Mouse (Mus musculus): ENCODE measurements at regions not wholly inside any gene's neighbourhood (a gene's known extent, or its start where the extent isn't known, plus 50 kb on each side); places are given as distances from the start of the nearest gene placed in this dataset.

DNA sequence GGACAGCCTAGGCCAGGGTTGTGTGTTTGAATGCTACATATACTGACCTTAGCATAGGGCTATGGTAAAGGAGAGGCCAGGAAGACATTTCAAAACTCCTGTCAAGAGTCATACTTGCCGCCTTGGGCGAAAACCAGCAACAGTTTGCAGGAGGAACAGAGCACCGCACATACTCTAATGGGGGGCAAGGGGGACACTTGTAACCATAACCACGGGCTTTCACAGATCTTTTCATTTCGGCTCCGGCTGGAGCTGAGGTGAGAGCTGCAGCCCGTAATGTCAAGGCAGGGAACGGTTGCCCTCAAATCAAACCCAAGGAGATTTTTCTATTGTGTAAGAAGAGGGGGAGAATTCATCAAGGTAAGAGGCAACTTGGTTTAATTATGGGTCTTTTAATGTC lies 258.7 kb upstream of the Nt5e start:
- no peak for DNase-seq (ENCODE audit: low spot score in 2 of 2)

DNA sequence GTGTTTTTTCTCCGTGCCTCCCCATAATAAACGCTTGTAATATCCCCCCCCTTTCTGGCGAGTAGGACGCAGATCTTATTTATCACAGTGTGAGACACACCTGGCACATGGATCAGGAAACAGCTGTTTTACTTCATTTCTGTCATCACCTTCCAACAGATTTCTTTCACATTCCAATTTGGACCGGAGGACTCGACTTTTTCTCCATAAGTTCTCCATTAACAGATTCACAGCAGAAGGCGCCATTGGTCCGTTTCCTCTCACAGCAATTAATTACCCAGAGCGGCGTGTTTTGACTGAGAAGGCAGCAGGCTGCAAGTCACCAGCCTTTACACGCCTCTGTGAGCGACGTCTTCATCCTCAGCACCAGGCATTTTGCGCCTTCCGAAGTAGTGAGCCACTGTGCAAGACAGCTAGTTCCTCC lies 258.1 kb upstream of the Nt5e start:
- DNase-seq (ENCODE audit: low spot score in 2 of 2), result peak in 1 of 2 experiments; percentile 10

DNA sequence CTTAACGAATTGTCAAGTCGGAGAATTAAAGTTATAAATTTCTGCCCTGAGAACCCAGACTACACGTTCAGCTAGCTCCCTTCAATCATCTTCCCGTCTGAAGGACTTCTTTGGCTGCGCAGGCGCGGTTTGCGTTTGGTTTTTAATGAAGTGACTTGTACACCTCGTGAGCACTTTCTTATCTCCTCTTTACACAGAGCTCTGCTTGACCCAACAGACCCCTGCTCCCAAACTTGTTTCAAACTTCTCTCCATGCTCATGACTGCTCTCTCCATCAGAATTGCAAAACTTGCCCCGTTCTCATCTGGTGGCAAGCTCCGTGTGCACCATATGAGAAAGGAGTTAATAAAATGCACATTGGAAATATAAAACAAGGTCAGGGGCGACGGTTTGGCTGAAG lies 257.2 kb upstream of the Nt5e start:
- DNase-seq (ENCODE audit: low spot score in 2 of 2), result no peak

DNA sequence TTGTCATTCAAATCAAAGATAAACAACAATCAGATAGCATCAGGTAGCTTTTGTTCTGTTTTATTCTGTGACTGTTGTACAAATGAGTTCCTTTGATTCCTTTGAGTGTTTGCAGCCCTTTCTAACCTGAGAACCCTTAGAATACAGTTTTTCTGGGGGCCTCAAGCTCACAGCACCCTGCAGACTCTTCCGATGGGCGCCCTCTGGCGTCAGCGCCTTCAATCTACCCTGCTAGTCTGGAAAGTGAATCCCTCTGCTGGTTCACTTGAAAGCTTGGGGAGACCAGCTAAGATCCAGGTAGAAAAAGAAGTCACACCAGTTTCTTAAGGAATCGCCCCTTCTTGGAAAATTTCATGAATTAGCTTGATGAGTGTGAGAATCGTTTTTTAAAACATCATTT lies 253.8 kb upstream of the Nt5e start:
- peak; percentile 24 to 70 for DNase-seq (ENCODE audit: low spot score in 2 of 2)

DNA sequence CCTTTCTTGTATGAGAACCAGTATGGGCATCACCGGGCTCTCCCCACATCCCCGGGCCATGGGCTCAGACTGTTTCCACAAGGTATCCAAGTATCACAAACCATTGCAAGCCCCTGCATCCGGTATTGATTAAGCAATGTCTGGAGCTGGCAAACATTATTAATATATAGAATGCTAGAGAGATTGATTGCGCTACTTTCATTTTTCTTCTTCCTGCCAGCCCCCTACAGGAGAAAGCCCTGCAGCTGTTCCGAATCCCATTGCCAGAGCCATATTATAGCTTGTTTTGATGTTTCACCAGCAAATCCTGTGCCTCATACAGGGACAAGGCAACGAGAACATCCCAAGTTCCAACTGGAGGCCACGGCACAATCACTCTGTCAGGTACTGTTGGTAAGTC lies 253.4 kb upstream of the Nt5e start:
- DNase-seq (ENCODE audit: low spot score in 2 of 2), result no peak

DNA sequence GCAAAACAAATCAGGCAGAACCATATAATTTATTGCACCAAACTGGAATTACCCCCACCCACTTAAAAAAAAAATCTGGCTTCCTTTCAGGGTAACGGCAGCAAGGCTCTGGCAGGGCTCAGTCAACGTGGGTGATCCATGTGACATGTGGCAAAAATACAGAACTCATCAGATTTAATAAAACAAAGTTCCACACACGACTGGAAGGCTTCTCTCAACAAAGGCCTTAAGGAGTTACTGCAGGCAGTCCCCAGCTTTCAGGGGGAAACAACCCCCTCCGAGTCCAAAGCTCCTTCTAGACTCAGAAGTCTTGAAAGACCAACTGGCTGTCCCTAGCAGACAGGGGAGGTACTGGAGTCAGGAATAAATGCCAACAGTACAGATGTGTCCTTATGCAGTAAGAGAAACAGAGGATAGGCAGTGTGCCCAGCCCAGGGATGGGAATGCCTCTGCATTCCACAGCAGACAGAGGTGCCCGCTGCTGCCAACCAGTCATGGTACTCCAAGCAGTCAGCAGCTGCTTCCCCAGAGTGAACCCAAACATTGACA lies 244.0 kb upstream of the Nt5e start:
- DNase-seq (ENCODE audit: low spot score in 2 of 2), result peak in 1 of 2 experiments; percentile 8

DNA sequence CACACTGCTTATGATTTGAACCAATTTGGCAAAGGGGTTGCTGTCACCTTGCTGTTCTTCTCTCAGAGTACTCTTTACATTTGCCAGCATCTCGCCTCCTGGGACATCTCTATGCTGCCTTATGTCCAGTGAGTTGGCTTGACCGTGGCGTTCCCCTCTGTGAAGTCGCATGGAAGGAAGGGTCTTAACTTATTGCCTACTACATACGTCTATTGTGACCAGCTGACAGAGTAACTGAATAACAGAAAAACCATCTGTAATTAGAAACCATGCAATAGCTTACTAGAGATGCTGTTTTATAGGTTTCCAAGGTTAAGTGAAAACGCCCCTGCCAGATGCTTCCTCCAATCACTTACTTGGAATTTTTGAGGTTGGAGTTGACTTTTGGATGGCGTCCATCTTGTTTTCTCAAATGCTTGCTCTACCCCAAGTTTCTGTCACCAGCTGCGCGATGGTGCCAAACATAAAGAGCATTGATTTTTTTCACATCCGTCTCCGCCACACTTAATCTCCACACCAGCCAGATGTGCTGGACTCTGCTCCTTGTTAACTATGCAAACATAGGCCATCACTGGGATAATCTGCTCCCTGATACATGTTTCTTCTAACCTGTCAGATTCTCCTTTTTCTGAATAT lies 241.7 kb upstream of the Nt5e start:
- no peak for DNase-seq (ENCODE audit: low spot score in 2 of 2)

DNA sequence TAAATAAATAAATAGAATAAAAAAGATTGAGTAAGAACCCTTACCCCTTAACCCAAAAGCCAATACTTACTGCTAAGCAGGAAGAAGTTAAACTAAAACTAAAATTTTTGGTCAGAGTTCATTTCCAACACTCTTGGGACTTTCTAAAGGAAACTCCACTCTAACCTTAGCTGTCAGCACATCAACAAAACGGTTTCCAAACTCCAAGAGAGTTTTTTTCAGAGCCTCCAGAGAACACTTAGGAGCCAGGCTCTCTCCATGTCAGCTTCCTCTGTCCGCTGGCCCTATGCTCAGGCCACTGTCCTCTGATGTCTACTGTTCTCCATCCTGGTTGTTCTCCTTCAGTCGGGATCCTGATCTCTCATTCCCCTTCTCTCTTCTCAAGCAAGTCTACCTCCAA lies 241.1 kb upstream of the Nt5e start:
- DNase-seq (ENCODE audit: low spot score in 2 of 2), result no peak

DNA sequence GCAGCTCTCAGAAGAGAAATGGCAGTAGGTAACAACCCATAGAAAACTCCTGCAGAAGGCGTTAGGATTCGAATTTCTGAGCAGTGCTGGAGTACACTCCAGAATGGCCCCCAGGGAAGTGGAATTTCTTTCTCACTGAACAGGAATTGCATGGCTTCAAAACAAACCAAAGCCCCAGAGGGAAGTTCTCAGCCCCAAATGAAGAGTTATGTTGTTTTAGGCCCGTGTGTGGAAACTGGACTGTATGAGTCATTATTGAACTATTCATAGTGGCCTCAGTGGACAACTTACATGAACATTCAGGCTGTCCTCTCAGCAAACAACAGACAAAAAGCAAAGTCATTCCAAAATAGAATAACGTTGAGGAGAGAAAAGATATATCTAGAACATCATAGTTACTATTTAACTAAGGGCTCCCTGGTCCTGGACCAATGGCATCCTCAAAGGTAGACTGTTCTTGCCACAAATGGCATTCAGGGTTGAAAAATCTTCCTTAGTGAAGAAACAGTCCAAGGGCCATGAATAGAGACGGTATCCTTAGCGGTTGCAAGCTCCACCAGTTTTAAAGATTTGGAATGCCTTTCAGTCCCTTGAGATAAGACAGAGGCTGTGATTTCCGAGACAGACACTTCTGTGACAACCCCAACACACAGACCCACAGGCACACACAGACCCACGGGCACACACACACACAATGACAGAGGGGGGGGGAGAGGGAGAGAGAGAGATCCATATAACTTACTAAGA lies 235.0 kb upstream of the Nt5e start:
- DNase-seq (ENCODE audit: low spot score in 2 of 2), result no peak

DNA sequence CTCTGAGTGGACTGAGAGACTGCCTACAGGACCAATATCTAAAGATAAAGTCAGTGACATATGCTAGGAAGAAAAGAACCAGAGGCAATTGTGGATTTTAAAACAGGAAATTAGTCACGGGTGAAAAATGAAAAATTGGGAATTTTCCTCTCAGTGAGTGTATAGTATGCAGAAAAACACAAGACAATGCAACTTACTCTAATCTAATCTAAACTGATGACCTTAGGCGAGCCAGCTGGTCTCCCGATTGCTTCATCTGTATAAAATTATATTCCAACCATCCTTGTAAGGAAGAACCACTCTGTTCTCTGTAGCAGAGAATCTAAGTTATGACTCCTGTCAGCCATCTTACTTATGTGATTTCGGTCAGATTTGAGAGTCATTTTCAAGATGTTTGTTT lies 234.4 kb upstream of the Nt5e start:
- no peak for DNase-seq (ENCODE audit: low spot score in 2 of 2)

DNA sequence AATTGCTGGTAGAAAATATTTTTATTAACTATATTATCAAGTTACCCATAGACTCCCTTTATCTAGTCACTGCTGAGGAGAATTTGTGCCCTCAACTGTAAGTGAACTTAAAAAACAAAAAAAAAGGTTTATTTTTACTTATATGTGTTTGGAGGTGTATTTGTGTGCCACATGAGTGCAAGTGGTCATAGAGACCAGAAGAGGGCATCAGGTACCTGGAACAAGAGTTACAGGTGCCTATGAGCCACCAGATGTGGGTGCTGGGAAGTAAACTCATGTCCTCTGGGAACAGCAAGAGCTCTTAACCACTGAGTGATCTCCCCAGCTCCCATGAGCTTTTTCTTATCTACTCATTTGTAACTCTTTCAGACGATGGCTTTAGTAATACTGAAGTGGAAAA lies 213.9 kb upstream of the Nt5e start:
- no peak for DNase-seq (ENCODE audit: low spot score in 2 of 2)

DNA sequence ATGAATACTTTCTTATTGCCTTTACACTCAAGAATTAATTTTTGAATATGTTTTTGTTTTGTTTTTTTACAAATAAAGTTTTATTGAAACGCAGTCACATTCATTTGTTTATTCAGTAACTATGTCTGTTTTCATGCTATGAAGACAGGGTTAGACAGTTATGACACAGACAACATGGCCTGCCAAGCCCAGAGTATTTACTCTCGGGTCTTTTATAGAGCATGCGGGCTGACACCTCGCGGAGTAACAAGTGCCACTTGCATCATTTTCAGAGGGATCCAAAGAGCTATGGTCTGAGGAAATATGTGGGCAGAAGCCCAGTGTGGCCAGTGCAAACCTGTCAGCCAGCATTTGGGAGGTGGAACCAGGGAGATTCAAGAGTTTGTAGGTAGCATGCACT lies 206.5 kb upstream of the Nt5e start:
- no peak for DNase-seq (ENCODE audit: low spot score in 2 of 2)

DNA sequence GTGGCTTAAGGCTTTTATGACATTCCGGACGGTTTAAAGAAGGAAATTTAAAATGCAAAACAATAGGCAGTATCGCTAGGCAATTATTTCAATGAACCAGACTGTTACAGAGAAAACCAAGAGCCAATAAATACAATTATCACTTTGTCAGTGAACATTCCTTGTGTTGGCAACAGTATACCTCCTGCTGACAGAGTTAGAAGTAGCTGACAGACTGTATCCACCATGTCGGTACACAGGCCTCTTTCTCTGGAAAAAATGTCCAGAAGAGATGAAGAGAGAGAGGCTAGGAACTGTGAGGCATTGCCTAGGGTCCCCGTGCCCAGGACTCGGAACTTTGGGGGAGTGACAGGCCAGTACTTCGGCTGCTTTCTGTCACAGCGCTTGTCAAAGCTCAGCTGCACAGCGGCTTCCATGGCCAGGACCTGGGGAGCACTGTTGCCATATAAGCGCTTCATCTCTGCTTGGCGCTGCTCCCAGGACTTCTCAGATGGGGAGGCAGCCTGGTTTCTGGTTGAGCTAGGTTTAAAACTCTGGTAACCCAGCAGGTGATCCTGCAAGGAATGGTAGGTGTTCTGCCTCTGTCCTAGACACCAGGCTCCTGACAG lies 205.9 kb upstream of the Nt5e start:
- DNase-seq (ENCODE audit: low spot score in 2 of 2), result peak; percentile 19 to 32

DNA sequence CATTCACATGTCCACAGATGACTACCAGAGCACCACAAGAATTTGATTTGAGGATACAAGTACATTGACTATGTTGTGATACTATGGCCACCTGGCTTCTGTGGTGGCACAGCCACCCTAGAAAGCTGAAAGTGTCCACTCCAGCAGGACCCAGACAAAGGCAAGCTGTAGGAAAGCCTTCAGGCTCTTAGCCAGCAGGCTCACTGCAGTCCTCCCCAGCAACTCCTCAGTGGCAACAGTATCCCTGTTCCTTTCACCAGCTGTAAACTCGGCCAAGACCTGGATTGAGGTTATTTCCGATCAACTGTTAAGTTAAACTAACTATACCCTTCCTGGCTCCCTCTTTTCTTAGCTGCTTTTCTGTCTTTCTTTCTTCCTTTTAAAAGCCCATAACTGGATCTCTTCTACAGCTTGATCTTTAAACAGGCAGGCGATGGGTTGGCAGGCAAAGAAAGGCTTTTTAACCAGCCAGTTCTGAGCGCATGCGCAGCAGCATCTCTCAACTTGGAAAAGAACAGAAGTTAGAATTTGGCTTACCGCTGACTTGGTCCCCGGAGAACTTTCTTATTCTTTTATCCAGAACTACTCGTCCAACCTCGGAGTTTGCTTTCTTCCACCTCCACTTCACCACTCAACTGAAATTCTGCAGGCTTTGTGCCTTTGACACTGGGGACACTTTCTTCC lies 202.5 kb upstream of the Nt5e start:
- DNase-seq (ENCODE audit: low spot score in 2 of 2), result peak; percentile 49 to 67

DNA sequence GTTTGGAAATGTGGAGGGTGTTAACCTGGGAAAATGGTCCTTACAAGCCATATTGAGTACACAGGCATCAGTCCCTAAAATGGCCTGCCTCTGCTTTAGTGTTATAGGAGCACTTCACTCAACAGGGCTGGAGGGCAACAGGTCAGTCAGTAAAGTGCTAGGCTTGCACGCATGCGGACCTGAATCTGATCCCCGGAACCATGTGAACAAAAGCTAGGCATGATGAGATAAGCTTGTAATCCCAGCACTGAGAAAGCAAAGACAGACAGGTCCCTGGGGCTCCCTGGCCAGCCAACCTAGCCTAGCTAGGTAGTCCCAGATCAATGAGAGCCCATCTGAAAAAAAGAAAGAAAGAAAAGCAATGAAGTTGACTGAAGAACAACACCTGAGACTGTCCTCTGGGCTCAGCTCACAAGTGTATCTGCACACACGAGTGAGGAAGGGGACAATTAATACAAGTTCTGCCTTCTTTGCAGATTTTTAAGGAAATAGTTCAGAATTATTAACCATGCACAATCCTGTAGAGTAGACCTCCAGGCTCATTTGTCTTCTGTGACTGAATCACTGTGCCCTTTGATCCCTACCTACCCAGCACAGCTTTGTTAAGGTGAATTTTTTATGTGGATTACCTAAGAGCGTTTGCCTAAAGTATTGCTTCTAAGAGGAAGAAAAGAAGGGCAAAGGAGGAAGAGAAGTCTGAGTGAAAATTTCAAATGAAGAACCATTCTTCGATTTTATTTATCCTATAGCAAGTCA lies 163.8 kb upstream of the Nt5e start:
- DNase-seq (ENCODE audit: low spot score in 2 of 2), result no peak

DNA sequence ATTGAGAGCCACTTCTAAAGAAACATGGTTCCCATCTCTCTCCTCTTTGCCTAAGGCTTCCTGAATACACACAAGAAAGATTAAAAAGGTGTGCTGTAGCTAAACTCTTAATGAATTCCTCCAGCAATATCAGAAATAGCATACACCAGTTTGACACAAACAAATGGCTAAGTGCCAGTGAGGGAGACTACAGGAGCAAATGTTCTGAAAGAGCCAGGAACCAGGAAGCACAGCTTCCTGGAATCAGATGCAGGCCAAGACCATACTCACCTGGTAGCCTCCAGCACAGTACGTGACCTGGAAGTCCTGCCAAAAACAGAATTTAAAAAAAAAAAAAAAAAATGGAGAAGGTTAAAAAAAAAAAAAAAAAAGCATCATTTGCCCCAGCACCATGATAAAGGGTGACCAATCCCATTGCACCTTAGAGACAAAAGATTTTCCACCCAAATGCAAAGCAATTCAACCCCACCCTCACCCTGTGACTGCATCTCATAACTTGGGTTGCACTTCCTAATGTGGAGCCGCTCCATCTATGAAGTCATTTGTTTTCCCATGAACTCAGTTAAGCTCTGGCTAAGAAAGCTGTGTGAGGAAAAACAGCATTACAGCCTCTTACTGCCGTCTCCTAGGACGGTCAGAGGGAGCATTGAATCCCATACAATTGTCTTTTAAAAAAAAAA lies 149.3 kb upstream of the Nt5e start:
- no peak for DNase-seq (ENCODE audit: low spot score in 2 of 2)

DNA sequence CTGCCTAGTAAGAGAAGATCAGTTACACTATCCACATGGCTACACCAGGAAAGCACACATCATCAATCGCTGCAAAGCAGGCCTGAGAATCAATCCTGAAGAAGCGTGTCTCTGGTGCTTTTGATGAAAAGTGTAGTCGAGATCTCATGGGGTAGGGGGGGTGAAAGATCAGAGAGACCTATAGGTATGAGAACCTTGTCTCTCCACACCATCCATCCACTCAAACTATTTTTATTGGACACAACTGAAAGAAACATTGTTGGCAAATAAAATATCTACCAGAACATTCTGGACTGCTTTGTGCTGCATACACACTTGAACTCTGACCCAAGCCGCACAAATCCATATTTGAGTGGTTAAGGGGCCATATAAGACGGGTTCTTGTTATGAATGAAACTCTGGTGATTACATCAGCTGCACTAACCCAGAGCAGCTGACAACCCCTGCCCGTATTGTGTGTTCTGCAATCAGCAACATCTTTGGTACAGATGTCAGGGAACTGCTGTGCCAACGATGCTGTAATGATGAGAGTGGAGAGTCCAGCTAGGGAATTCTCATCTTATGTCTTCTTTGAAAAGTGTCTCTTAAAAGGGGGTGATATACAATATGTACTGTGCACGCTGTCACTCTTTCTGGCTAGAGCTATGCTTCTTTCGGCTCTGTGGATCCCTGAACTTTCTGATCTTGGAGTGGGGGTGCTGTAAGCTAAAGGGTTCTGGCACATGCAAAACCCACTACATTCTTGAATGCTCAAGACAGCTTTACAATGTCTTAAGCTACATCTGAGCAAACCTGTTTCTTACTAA lies 145.6 kb upstream of the Nt5e start:
- DNase-seq (ENCODE audit: low spot score in 2 of 2), result no peak

DNA sequence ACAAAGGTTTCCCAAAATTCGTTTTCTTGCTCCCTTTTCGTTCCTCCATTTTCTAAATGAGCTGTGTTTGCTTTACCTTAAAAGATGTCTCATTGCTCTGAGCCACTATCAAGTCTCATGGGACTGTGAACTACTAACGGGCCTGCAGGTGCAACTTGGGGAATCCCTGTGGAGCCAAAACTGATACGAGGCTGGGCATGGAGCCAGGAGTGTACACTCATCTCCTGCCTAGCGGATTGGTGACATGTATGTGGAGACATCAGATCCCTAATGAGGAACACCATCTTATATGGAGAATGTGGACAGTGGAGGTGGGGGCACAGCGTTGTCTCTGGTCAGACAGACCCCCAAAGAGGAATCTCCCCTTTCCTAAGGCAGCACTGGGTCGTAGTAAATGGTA lies 119.6 kb upstream of the Nt5e start:
- no peak for DNase-seq (ENCODE audit: low spot score in 2 of 2)

DNA sequence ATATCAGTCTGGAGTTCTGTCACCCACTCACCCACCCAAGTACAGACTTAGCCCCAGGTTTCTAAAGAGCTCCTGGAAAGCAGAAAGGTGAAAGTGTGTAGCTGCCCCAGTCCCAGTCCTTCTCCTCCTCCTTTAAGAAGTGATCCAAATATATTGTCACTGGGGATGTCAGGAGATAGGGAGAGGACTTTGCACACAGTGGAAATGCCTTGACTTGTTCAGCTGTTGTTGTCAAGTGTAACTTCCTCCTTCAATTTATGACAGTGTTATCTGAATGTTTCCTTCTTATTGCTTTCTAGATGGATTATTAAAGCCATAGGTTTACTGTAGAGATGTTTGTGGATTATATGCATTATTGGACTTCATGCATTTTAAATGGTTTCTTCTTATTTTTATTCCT lies 119.0 kb upstream of the Nt5e start:
- DNase-seq (ENCODE audit: low spot score in 2 of 2), result no peak

DNA sequence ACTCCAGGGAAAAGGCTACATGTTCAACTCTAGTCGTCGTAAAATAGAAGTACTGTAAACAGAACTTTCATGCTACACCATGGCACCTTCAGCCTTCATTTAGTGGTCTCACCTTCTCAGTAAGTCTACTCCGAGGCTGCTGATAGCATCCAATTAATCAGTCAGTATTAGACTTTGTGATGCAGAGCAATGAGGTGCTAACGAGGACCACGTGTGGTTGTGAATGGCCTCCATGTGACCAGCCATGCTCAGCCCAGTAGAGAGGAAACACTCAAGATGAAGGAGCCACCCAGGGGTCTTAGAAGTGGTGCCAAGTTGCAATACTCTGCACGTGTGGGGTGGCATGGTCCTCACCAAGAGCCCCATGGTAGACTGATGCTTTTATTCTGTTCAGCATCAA lies 112.2 kb upstream of the Nt5e start:
- DNase-seq (ENCODE audit: low spot score in 2 of 2), result no peak
